Mouse (Mus musculus): ENCODE measurements at regions not wholly inside any gene's neighbourhood (a gene's known extent, or its start where the extent isn't known, plus 50 kb on each side); places are given as distances from the start of the nearest gene placed in this dataset.

GRCm38 (mm10) chr1:128722061-128722471 lies 130.0 kb upstream of the Cxcr4 start:
- TF ChIP-seq POLR2A (IDR thresholded peaks at IDR 0.05; ENCODE audit: low read depth, low read length): no peak
- no peak for TF ChIP-seq RAD21 (IDR thresholded peaks at IDR 0.05; ENCODE audit: low read depth, low read length)
- no peak for TF ChIP-seq CTCF (conservative IDR thresholded peaks at IDR 0.05 in 1 of 2, IDR thresholded peaks at IDR 0.05 in 1 of 2; ENCODE audit: low read depth in 2 of 2, low read length in 2 of 2)
- TF ChIP-seq E2F4 (IDR thresholded peaks at IDR 0.05; ENCODE audit: insufficient replicate concordance, low read depth, low read length): no peak
- TF ChIP-seq ETS1 (conservative IDR thresholded peaks at IDR 0.05; ENCODE audit: low read depth, low read length): no peak
- TF ChIP-seq USF1 (IDR thresholded peaks at IDR 0.05; ENCODE audit: low read depth, low read length): no peak
- TF ChIP-seq EP300 (IDR thresholded peaks at IDR 0.05; ENCODE audit: low read length): no peak

All from CH12.LX (cell line).